8 mouse cellular contexts compared by ENCODE assay signal in the genomic region with DNA sequence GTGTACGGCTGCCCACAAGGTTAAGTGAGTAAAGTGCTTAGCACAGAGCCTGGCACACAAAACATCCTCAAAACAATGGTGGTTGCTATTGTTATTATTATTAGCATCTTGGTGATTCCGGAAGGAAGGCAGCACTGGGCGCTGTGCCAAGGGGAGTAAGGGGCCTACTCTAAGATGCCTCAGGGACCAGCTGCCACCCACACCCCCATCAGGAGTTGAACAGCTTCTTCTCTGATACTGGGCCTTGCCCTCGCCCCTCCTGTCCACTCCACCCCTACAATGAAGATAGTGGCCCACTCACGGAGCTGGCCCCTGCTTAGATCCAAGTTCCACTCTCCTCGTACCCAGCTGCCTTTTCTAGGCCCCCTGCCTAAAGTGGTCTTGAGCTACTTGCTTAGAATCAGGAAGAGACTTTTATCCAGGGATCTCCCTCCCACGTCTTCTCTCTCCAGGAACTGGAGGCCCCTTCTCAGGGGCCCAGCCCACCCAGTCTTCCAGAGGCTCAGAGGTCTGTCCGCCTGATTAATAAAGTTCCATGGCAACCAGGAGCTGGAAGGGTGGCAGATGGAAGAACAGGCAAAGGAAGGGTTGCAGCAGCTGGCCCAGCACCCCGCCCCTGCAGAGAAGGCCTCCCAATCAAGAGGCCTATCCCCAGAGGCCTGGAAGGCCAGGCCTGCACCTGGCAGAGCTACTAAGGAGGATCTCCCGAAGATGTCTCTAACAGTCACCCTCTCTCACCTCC. TPM values are rescaled to one million over a fixed set of nuclear protein-coding genes. Genes with fewer than 3 reads are reported as not detected.
DNase-seq lines count a peak whose midpoint lies in the region; ATAC-seq and TF ChIP-seq lines count a peak whose summit lies in the region.

No protein-coding gene starts in this region.

- 36% methylated on average over 10 of the region's 10 CpGs for WGBS in heart, adult 2 months
- 18% methylated on average over 10 of the region's 10 CpGs for WGBS in intestine, embryonic 14.5 days
- WGBS in midbrain, embryonic 11.5 days: 10% methylated on average over 10 of the region's 10 CpGs

- TF ChIP-seq EP300 in heart, adult 2 months (IDR thresholded peaks at IDR 0.05; ENCODE audit: insufficient read depth, low read depth, low read length): no peak
- TF ChIP-seq EP300 in MEL (IDR thresholded peaks at IDR 0.05; ENCODE audit: low read depth in 1 of 2, low read length in 2 of 2): no peak

- H3K4me3 ChIP-seq in heart, adult 2 months: peak overlapping the region; percentile 60
- H3K4me3 ChIP-seq in MEL (ENCODE audit: control insufficient read depth in 1 of 2, insufficient read depth in 1 of 2, low read depth in 2 of 2, low read length in 2 of 2): peak overlapping the region; percentile 68 to 72
- H3K4me3 ChIP-seq in embryonic fibroblast, embryonic 13.5 days (ENCODE audit: insufficient read depth, low read length): peak overlapping the region; percentile 65
- H3K4me3 ChIP-seq in intestine, embryonic 14.5 days (ENCODE audit: low read depth, low read length): peak overlapping the region; percentile 74
- H3K4me3 ChIP-seq in midbrain, embryonic 11.5 days (ENCODE audit: low read depth, low read length): peak overlapping the region; percentile 86

- peak; percentile 1; the same call in 1 of the 2 replicates for ATAC-seq in intestine, embryonic 14.5 days (replicated peaks; ENCODE audit: low FRiP score, low TSS enrichment, low read depth)
- peak; percentile 48 for ATAC-seq in midbrain, embryonic 11.5 days (ENCODE audit: low FRiP score)

- TF ChIP-seq CTCF in heart, adult 2 months (IDR thresholded peaks at IDR 0.05): no peak
- no peak for TF ChIP-seq CTCF in MEL (IDR thresholded peaks at IDR 0.05 in 2 of 3, conservative IDR thresholded peaks at IDR 0.05 in 1 of 3; ENCODE audit: control insufficient read depth in 1 of 3, insufficient read depth in 1 of 3, low read depth in 2 of 3, low read length in 3 of 3, poor library complexity in 1 of 3, severe bottlenecking in 1 of 3)
- TF ChIP-seq CTCF in embryonic fibroblast, embryonic 13.5 days (IDR thresholded peaks at IDR 0.05; ENCODE audit: borderline replicate concordance, insufficient read depth, low read length): no peak

- no peaks in the 10 kb centered on the region for H3K79me2 ChIP-seq in heart, adult 2 months (replicated peaks; ENCODE audit: control insufficient read depth, insufficient read depth, low read length)
- peaks cover 32% of the 10 kb centered on the region for H3K79me2 ChIP-seq in MEL (ENCODE audit: control insufficient read depth, insufficient read depth, low read length, poor library complexity)

- no peak overlapping the region for H3K27ac ChIP-seq in heart, adult 2 months
- H3K27ac ChIP-seq in MEL (ENCODE audit: control insufficient read depth, low read depth, low read length): peak overlapping the region; percentile 98
- peak overlapping the region; percentile 41 for H3K27ac ChIP-seq in embryonic fibroblast, embryonic 13.5 days (ENCODE audit: insufficient read depth, low read length)
- peak overlapping the region; percentile 93 for H3K27ac ChIP-seq in intestine, embryonic 14.5 days (ENCODE audit: low read depth)
- H3K27ac ChIP-seq in midbrain, embryonic 11.5 days (ENCODE audit: low read depth, low read length): peak overlapping the region; percentile 87

- no peaks in the 10 kb centered on the region for H3K9me3 ChIP-seq in MEL (replicated peaks; ENCODE audit: insufficient read depth, low read length)
- no peaks in the 10 kb centered on the region for H3K9me3 ChIP-seq in intestine, embryonic 14.5 days (ENCODE audit: control insufficient read depth, low read length)
- H3K9me3 ChIP-seq in midbrain, embryonic 11.5 days (ENCODE audit: control insufficient read depth, low read length): no peaks in the 10 kb centered on the region

- TF ChIP-seq RAD21 in MEL (IDR thresholded peaks at IDR 0.05; ENCODE audit: low read depth, low read length): no peak

- no peak for DNase-seq in heart, adult 2 months
- DNase-seq in heart, postnatal 25 days (ENCODE audit: low spot score): no peak
- DNase-seq in MEL (ENCODE audit: low read depth, low spot score): peak; percentile 68
- DNase-seq in intestine, embryonic 14.5 days (ENCODE audit: low spot score): peak; percentile 87
- peak; percentile 96 for DNase-seq in midbrain, embryonic 11.5 days (ENCODE audit: low spot score, missing footprints)
- no peak for DNase-seq in cerebellum, adult 8-10 months
- DNase-seq in ovary, postnatal 10 days (ENCODE audit: low spot score): no peak

- H3K36me3 ChIP-seq in heart, adult 2 months (ENCODE audit: control insufficient read depth, insufficient read depth, low read length): no peaks in the 10 kb centered on the region
- H3K36me3 ChIP-seq in MEL (ENCODE audit: control insufficient read depth in 1 of 2, insufficient read depth in 2 of 2, low read length in 2 of 2): peaks cover 0 to 23% of the 10 kb centered on the region in 2 experiments; a peak in 2 of 4 replicates
- peaks cover 12% of the 10 kb centered on the region; the same call in 1 of the 2 replicates for H3K36me3 ChIP-seq in intestine, embryonic 14.5 days (ENCODE audit: control insufficient read depth, insufficient read depth, low read length)
- H3K36me3 ChIP-seq in midbrain, embryonic 11.5 days (ENCODE audit: control insufficient read depth, insufficient read depth, low read length): no peaks in the 10 kb centered on the region; the same call in 1 of the 2 replicates

- TF ChIP-seq POLR2A in heart, adult 2 months (IDR thresholded peaks at IDR 0.05; ENCODE audit: insufficient read depth, low read depth, low read length): no peak
- TF ChIP-seq POLR2A in MEL (IDR thresholded peaks at IDR 0.05; ENCODE audit: control insufficient read depth in 1 of 2, insufficient read depth in 1 of 2, low read depth in 1 of 2, low read length in 2 of 2, poor library complexity in 1 of 2): no peak
- TF ChIP-seq POLR2A in embryonic fibroblast, embryonic 13.5 days (IDR thresholded peaks at IDR 0.05; ENCODE audit: low read depth, low read length): no peak

- intact Hi-C loops in heart, adult 2 months (cut with DNase I): no loop called here
- intact Hi-C loops in heart, postnatal 25 days (cut with DNase I): no loop called here

- H3K27me3 ChIP-seq in heart, adult 2 months (ENCODE audit: control insufficient read depth, insufficient read depth, low read length): no peaks in the 10 kb centered on the region
- H3K27me3 ChIP-seq in MEL (ENCODE audit: control insufficient read depth in 1 of 2, insufficient read depth in 2 of 2, low read length in 2 of 2): no peaks in the 10 kb centered on the region
- H3K27me3 ChIP-seq in intestine, embryonic 14.5 days (replicated peaks; ENCODE audit: control insufficient read depth, insufficient read depth, low read length): no peaks in the 10 kb centered on the region
- no peaks in the 10 kb centered on the region for H3K27me3 ChIP-seq in midbrain, embryonic 11.5 days (ENCODE audit: control insufficient read depth, insufficient read depth, low read length)

- H3K9ac ChIP-seq in heart, adult 2 months (ENCODE audit: low read depth, low read length): no peak overlapping the region; the same call in 1 of the 2 replicates
- peak overlapping the region; percentile 86 for H3K9ac ChIP-seq in MEL (ENCODE audit: control insufficient read depth, low read depth, low read length, poor library complexity, severe bottlenecking)
- H3K9ac ChIP-seq in intestine, embryonic 14.5 days (ENCODE audit: low read length): peak overlapping the region; percentile 75
- peak overlapping the region; percentile 89 for H3K9ac ChIP-seq in midbrain, embryonic 11.5 days (ENCODE audit: low read length)

- H3K4me2 ChIP-seq in intestine, embryonic 14.5 days (ENCODE audit: low read length): peak overlapping the region; percentile 77
- peak overlapping the region; percentile 75 for H3K4me2 ChIP-seq in midbrain, embryonic 11.5 days

- H3K4me1 ChIP-seq in heart, adult 2 months (ENCODE audit: control insufficient read depth, insufficient read depth, low read length): no peaks in the 10 kb centered on the region
- H3K4me1 ChIP-seq in MEL (ENCODE audit: control insufficient read depth in 1 of 2, insufficient read depth in 2 of 2, low read length in 2 of 2): peaks cover 0 to 23% of the 10 kb centered on the region in 2 experiments; a peak in 3 of 4 replicates
- peaks cover 8% of the 10 kb centered on the region for H3K4me1 ChIP-seq in embryonic fibroblast, embryonic 13.5 days (ENCODE audit: control insufficient read depth, insufficient read depth, low read length)
- peaks cover 26% of the 10 kb centered on the region for H3K4me1 ChIP-seq in intestine, embryonic 14.5 days (replicated peaks; ENCODE audit: control insufficient read depth, insufficient read depth, low read length)
- H3K4me1 ChIP-seq in midbrain, embryonic 11.5 days (ENCODE audit: control insufficient read depth, insufficient read depth, low read length): peaks cover 35% of the 10 kb centered on the region

RNA-seq across cellular contexts. Expression of a gene that starts 1.2 kb away (rescaled TPM):
- under 1 TPM; 0.39 to 0.70 TPM for total RNA-seq in heart, adult 2 months (2021)
- 1.1 and 1.2 TPM in 2 replicates for polyA plus RNA-seq in heart, adult 2 months (2012; rRNA removed)
- total RNA-seq in heart, postnatal 25 days (2021): 1 to 10 TPM; 1.1 to 1.2 TPM
- 14.8 and 17.4 TPM in 2 replicates for total RNA-seq in MEL (2012; rRNA removed)
- polyA plus RNA-seq in MEL (2012; ENCODE audit: insufficient read depth in 1 of 2, insufficient read length in 2 of 2, low read depth in 1 of 2, low replicate concordance in 2 of 2, missing spikeins in 1 of 2): 10 to 100 TPM in 1 of 2 experiments, not detected in 1; 41.6 TPM
- 21.5 and 24.3 TPM in 2 replicates for polyA plus RNA-seq in embryonic fibroblast, embryonic 13.5 days (2011; ENCODE audit: insufficient read length, low read depth, missing spikeins)
- 10.7 and 10.8 TPM in 2 replicates for polyA plus RNA-seq in intestine, embryonic 14.5 days (2014; fragmentation: Nextera tagmentation; extraction: Ambion mirVana)
- 14.5 and 15.3 TPM in 2 replicates for polyA plus RNA-seq in midbrain, embryonic 11.5 days (2014; fragmentation: Nextera tagmentation; extraction: Ambion mirVana)

RNA-seq across cellular contexts. Expression of a gene that starts 9.8 kb away (rescaled TPM):
- total RNA-seq in heart, adult 2 months (2021): under 1 TPM; 0.20 to 0.23 TPM
- 0.90 and 1.7 TPM in 2 replicates for polyA plus RNA-seq in heart, adult 2 months (2012; rRNA removed)
- under 1 TPM; 0.36 to 0.39 TPM for total RNA-seq in heart, postnatal 25 days (2021)
- total RNA-seq in MEL (2012; rRNA removed): 3.8 and 4.0 TPM in 2 replicates
- polyA plus RNA-seq in MEL (2012; ENCODE audit: insufficient read depth in 1 of 2, insufficient read length in 2 of 2, low read depth in 1 of 2, low replicate concordance in 2 of 2, missing spikeins in 1 of 2): 10 to 100 TPM in 1 of 2 experiments, not detected in 1; 12.1 TPM
- polyA plus RNA-seq in embryonic fibroblast, embryonic 13.5 days (2011; ENCODE audit: insufficient read length, low read depth, missing spikeins): 0.85 and 1.5 TPM in 2 replicates
- 0.81 and 1.4 TPM in 2 replicates for polyA plus RNA-seq in intestine, embryonic 14.5 days (2014; fragmentation: Nextera tagmentation; extraction: Ambion mirVana)
- polyA plus RNA-seq in midbrain, embryonic 11.5 days (2014; fragmentation: Nextera tagmentation; extraction: Ambion mirVana): 6.1 and 6.9 TPM in 2 replicates

RNA-seq across cellular contexts. Expression of a gene that starts 16.9 kb away (rescaled TPM):
- total RNA-seq in heart, adult 2 months (2021): not detected
- not detected in 2 replicates for polyA plus RNA-seq in heart, adult 2 months (2012; rRNA removed)
- total RNA-seq in heart, postnatal 25 days (2021): not detected
- total RNA-seq in MEL (2012; rRNA removed): 0.13 and 0.35 TPM in 2 replicates
- polyA plus RNA-seq in MEL (2012; ENCODE audit: insufficient read depth in 1 of 2, insufficient read length in 2 of 2, low read depth in 1 of 2, low replicate concordance in 2 of 2, missing spikeins in 1 of 2): under 1 TPM in 1 of 2 experiments, not detected in 1; 0.79 TPM
- not detected in 2 replicates for polyA plus RNA-seq in embryonic fibroblast, embryonic 13.5 days (2011; ENCODE audit: insufficient read length, low read depth, missing spikeins)
- 0.23 and 0.27 TPM in 2 replicates for polyA plus RNA-seq in intestine, embryonic 14.5 days (2014; fragmentation: Nextera tagmentation; extraction: Ambion mirVana)
- not detected in 2 replicates for polyA plus RNA-seq in midbrain, embryonic 11.5 days (2014; fragmentation: Nextera tagmentation; extraction: Ambion mirVana)

RNA-seq across cellular contexts. Expression of a gene that starts 21.6 kb away (rescaled TPM):
- total RNA-seq in heart, adult 2 months (2021): not detected
- polyA plus RNA-seq in heart, adult 2 months (2012; rRNA removed): 0.39 TPM in 1 of 2 replicates, not detected in the other
- not detected for total RNA-seq in heart, postnatal 25 days (2021)
- 0.26 and 0.42 TPM in 2 replicates for total RNA-seq in MEL (2012; rRNA removed)
- polyA plus RNA-seq in MEL (2012; ENCODE audit: insufficient read depth in 1 of 2, insufficient read length in 2 of 2, low read depth in 1 of 2, low replicate concordance in 2 of 2, missing spikeins in 1 of 2): under 1 TPM in 1 of 2 experiments, not detected in 1; 0.72 TPM
- 1.9 TPM in 1 of 2 replicates, not detected in the other for polyA plus RNA-seq in embryonic fibroblast, embryonic 13.5 days (2011; ENCODE audit: insufficient read length, low read depth, missing spikeins)
- polyA plus RNA-seq in intestine, embryonic 14.5 days (2014; fragmentation: Nextera tagmentation; extraction: Ambion mirVana): 0.55 and 0.73 TPM in 2 replicates
- 2.4 and 2.6 TPM in 2 replicates for polyA plus RNA-seq in midbrain, embryonic 11.5 days (2014; fragmentation: Nextera tagmentation; extraction: Ambion mirVana)

RNA-seq across cellular contexts. Expression of a gene that starts 35.0 kb away (rescaled TPM):
- 10 to 100 TPM; 20.9 to 21.5 TPM for total RNA-seq in heart, adult 2 months (2021)
- 47.2 and 49.9 TPM in 2 replicates for polyA plus RNA-seq in heart, adult 2 months (2012; rRNA removed)
- 10 to 100 TPM; 23.9 to 26.0 TPM for total RNA-seq in heart, postnatal 25 days (2021)
- total RNA-seq in MEL (2012; rRNA removed): 5.9 and 6.8 TPM in 2 replicates
- 10 to 100 TPM in 1 of 2 experiments, not detected in 1; 12.2 TPM for polyA plus RNA-seq in MEL (2012; ENCODE audit: insufficient read depth in 1 of 2, insufficient read length in 2 of 2, low read depth in 1 of 2, low replicate concordance in 2 of 2, missing spikeins in 1 of 2)
- 11.8 and 13.2 TPM in 2 replicates for polyA plus RNA-seq in embryonic fibroblast, embryonic 13.5 days (2011; ENCODE audit: insufficient read length, low read depth, missing spikeins)
- 25.9 and 26.4 TPM in 2 replicates for polyA plus RNA-seq in intestine, embryonic 14.5 days (2014; fragmentation: Nextera tagmentation; extraction: Ambion mirVana)
- 12.3 and 14.1 TPM in 2 replicates for polyA plus RNA-seq in midbrain, embryonic 11.5 days (2014; fragmentation: Nextera tagmentation; extraction: Ambion mirVana)

Comparison
In these comparisons a context has a peak if more than half of its experiments do, and no peak if none do; other contexts are left out.
1. DNase-seq: peak in MEL (single experiment), intestine, embryonic 14.5 days (single experiment) and midbrain, embryonic 11.5 days (single experiment); none in heart, adult 2 months (0 of 2), heart, postnatal 25 days (single experiment), cerebellum, adult 8-10 months (single experiment) and ovary, postnatal 10 days (single experiment).
2. Peak in every context shown above with its lines, with median percentiles within 50 percentile points of each other: H3K4me3 ChIP-seq.